Mouse (Mus musculus): ENCODE measurements at regions not wholly inside any gene's neighbourhood (a gene's known extent, or its start where the extent isn't known, plus 50 kb on each side); places are given as distances from the start of the nearest gene placed in this dataset.
"Not testable (repeated sequence)": the region's sequence is repeated elsewhere in the genome, so short reads cannot be mapped to it uniquely, and the experiment has no call there.

DNA sequence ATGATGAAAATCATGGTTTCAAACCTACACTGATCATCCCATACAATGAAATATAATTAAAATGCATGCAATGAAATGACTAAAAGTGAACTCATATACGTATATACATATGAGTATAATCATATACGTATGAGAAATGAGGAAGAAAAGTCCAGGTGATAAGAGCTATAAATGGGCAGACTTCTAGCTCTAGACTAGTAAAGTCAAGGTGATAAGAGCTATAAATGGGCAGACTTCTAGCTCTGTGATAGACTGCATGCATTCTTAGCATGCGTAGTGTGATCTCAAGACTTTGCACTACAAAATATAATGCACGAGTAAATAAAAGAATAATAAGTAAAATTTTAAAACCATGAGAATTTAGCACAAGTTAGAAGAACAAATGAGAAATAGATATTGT is 606.2 kb upstream of the Gpc5 start:
- WGBS, result 96% methylated on average over 4 of the region's 4 CpGs
- no peaks in the 10 kb centered on the region for H3K4me1 ChIP-seq (replicated peaks; ENCODE audit: control insufficient read depth, insufficient read depth, low read length)
- no peaks in the 10 kb centered on the region for H3K27me3 ChIP-seq (ENCODE audit: control insufficient read depth, insufficient read depth, low read length)
- no peak overlapping the region for H3K27ac ChIP-seq (ENCODE audit: control insufficient read depth, insufficient read depth, low read length)
- TF ChIP-seq POLR2A (IDR thresholded peaks at IDR 0.05; ENCODE audit: control insufficient read depth, extremely low read depth, insufficient read depth, low read length, poor library complexity) (no peak), CTCF (IDR thresholded peaks at IDR 0.05; ENCODE audit: borderline replicate concordance, control insufficient read depth, extremely low read depth, insufficient read depth, low read length, poor library complexity) (no peak)
- no peak overlapping the region for H3K4me3 ChIP-seq (ENCODE audit: control insufficient read depth, insufficient read depth, low read length)
- no peak for DNase-seq
- no peaks in the 10 kb centered on the region for H3K36me3 ChIP-seq (ENCODE audit: control insufficient read depth, insufficient read depth, low read length)

DNA sequence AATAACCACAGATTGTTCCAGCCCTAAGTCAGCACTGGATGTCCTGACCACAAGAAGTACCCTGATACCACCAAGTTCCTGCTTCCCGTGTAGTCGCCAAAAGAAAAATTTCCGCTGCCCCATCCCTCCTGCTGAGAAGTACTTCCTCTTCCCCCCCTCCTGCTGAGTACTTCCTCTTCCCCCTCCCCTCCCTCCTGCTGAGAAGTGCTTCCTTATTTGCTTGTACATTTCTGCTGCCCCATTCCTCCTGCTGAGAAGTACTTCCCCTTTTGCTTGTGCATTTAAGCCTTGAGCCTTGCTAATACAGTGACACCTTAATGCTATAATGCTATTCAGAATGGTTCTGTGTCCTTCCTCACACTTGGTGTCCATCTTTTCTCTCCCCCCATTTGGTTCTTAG is 598.6 kb upstream of the Gpc5 start:
- H3K36me3 ChIP-seq (ENCODE audit: control insufficient read depth, insufficient read depth, low read length); H3K4me1 ChIP-seq (replicated peaks; ENCODE audit: control insufficient read depth, insufficient read depth, low read length); H3K27me3 ChIP-seq (ENCODE audit: control insufficient read depth, insufficient read depth, low read length); H3K27ac ChIP-seq (ENCODE audit: control insufficient read depth, insufficient read depth, low read length); H3K4me3 ChIP-seq (ENCODE audit: control insufficient read depth, insufficient read depth, low read length); DNase-seq: not testable (repeated sequence)
- WGBS, result 100% methylated on average over 3 of the region's 3 CpGs

DNA sequence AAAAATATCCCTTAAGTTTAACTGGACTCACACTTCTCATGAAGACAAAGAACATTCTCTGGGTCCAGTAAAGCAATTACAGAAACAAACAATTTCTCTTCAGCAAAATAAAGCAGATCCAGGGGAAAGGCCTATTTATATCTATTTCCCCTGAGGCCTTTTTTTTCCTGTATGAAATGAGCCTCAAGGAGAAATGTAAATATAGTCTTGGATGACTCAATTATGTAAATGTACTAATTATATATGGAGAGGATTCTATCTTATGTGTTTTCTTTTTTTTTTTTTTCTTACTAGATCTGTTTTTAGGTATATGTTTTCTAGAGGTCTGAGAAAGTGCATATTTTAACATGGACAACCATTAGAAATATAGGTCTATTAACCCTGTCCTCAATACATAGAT is 587.0 kb upstream of the Gpc5 start:
- Histone ChIP-seq H3K4me1 (replicated peaks; ENCODE audit: control insufficient read depth, insufficient read depth, low read length) (no peaks in the 10 kb centered on the region), H3K4me3 (ENCODE audit: control insufficient read depth, insufficient read depth, low read length) (no peak overlapping the region), H3K36me3 (ENCODE audit: control insufficient read depth, insufficient read depth, low read length) (no peaks in the 10 kb centered on the region), H3K27ac (ENCODE audit: control insufficient read depth, insufficient read depth, low read length) (no peak overlapping the region), H3K27me3 (ENCODE audit: control insufficient read depth, insufficient read depth, low read length) (no peaks in the 10 kb centered on the region)
- TF ChIP-seq CTCF (IDR thresholded peaks at IDR 0.05; ENCODE audit: borderline replicate concordance, control insufficient read depth, extremely low read depth, insufficient read depth, low read length, poor library complexity) (no peak), POLR2A (IDR thresholded peaks at IDR 0.05; ENCODE audit: control insufficient read depth, extremely low read depth, insufficient read depth, low read length, poor library complexity) (no peak)
- no peak for DNase-seq

DNA sequence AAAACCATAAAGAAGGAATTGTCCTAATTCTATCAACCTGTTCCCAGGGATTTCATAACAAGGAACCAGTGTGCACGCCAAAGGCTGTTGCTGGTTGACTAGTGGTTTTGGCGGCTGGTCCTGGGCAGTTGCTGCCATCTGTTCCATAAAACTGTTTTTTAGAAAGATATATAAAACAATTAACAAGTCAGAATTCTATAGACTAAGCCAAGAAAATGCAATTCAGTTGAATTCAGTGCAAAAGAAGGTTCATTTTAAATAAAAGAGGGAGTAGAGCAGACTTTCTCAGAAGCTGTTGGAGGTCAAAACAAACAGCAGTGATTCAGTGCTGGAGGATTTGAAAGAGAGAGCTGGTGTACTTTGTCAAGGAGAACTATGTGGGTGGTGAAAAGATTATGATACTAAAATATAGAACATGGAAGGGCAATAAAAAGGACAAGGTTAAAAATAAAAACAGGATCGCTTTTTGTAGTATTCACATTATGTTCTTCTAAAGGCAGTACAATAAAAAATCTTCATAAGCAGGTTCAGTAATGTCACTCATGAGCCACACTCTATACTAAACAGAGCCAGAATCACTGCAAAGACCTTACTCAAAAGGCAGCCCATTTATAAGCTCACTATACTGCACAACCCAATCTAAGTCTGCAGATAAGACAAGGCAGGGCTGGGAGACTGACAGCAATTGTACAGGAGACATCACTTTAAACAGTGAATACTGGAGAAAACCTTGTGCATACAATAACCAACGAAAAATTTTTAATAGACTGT is 543.9 kb upstream of the Gpc5 start:
- H3K27ac ChIP-seq (ENCODE audit: control insufficient read depth, insufficient read depth, low read length), result no peak overlapping the region
- 89% methylated on average over 4 of the region's 4 CpGs for WGBS
- DNase-seq, result no peak
- no peak for TF ChIP-seq CTCF (IDR thresholded peaks at IDR 0.05; ENCODE audit: borderline replicate concordance, control insufficient read depth, extremely low read depth, insufficient read depth, low read length, poor library complexity)
- no peak for TF ChIP-seq POLR2A (IDR thresholded peaks at IDR 0.05; ENCODE audit: control insufficient read depth, extremely low read depth, insufficient read depth, low read length, poor library complexity)
- no peak overlapping the region for H3K4me3 ChIP-seq (ENCODE audit: control insufficient read depth, insufficient read depth, low read length)
- H3K4me1 ChIP-seq (replicated peaks; ENCODE audit: control insufficient read depth, insufficient read depth, low read length), result no peaks in the 10 kb centered on the region
- H3K36me3 ChIP-seq (ENCODE audit: control insufficient read depth, insufficient read depth, low read length), result no peaks in the 10 kb centered on the region
- H3K27me3 ChIP-seq (ENCODE audit: control insufficient read depth, insufficient read depth, low read length), result no peaks in the 10 kb centered on the region

DNA sequence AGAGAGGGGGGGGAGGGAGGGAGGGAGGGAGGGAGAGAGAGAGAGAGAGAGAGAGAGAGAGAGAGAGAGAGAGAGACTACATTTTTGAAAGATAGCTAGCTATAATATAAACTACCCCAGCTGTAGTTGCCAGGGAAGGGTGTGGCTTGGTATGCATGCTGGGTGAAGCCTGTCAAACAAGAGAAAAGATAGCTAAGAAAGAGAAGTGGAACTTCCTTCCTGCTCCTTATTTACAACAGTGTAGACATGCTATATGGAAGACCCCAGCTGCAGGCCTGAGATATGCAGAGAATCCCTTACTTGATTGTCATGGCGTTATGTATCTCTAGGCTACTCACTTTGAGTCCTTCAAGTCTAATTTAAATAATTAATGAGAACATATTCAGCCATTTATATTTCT is 542.9 kb upstream of the Gpc5 start:
- WGBS, result 86% methylated on average over 1 of the region's 1 CpGs
- Histone ChIP-seq H3K27ac (ENCODE audit: control insufficient read depth, insufficient read depth, low read length) (no peak overlapping the region), H3K4me3 (ENCODE audit: control insufficient read depth, insufficient read depth, low read length) (no peak overlapping the region), H3K36me3 (ENCODE audit: control insufficient read depth, insufficient read depth, low read length) (no peaks in the 10 kb centered on the region), H3K4me1 (replicated peaks; ENCODE audit: control insufficient read depth, insufficient read depth, low read length) (no peaks in the 10 kb centered on the region), H3K27me3 (ENCODE audit: control insufficient read depth, insufficient read depth, low read length) (no peaks in the 10 kb centered on the region)
- DNase-seq, result no peak
- TF ChIP-seq POLR2A (IDR thresholded peaks at IDR 0.05; ENCODE audit: control insufficient read depth, extremely low read depth, insufficient read depth, low read length, poor library complexity), result no peak
- no peak for TF ChIP-seq CTCF (IDR thresholded peaks at IDR 0.05; ENCODE audit: borderline replicate concordance, control insufficient read depth, extremely low read depth, insufficient read depth, low read length, poor library complexity)

DNA sequence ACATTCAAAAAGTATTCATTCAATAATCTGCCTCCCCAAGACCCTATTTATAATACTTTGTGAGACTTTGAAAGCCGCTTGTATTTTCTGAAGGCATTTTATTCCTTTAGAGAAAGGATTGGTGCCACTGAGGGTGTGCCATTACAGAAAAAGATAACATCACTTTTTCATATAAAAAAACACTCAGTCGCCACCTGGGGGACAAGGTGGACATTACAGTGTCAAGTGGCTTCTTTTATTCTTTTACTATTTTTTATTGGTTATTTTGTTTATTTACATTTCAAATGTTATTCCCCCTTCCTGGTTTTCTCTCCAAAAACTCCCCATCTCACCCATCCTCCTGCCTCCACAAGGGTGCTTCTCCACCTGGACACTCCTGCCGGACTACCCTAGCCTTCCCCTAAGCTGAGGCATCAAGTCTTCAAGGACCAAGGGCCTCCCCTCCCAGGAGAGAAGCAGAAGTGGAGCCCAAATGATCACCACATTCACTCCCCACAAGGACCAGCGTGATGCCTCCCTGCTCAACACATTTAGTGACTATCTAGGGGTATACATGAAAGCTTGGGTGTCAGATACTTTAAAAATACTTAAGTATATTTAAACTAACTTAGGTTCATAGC is 525.5 kb upstream of the Gpc5 start:
- Histone ChIP-seq H3K4me1 (replicated peaks; ENCODE audit: control insufficient read depth, insufficient read depth, low read length) (no peaks in the 10 kb centered on the region), H3K4me3 (ENCODE audit: control insufficient read depth, insufficient read depth, low read length) (no peak overlapping the region), H3K27ac (ENCODE audit: control insufficient read depth, insufficient read depth, low read length) (no peak overlapping the region), H3K27me3 (ENCODE audit: control insufficient read depth, insufficient read depth, low read length) (no peaks in the 10 kb centered on the region), H3K36me3 (ENCODE audit: control insufficient read depth, insufficient read depth, low read length) (no peaks in the 10 kb centered on the region)
- TF ChIP-seq CTCF (IDR thresholded peaks at IDR 0.05; ENCODE audit: borderline replicate concordance, control insufficient read depth, extremely low read depth, insufficient read depth, low read length, poor library complexity) (no peak), POLR2A (IDR thresholded peaks at IDR 0.05; ENCODE audit: control insufficient read depth, extremely low read depth, insufficient read depth, low read length, poor library complexity) (no peak)
- no peak for DNase-seq
- WGBS, result 40% methylated on average over 4 of the region's 4 CpGs
